Mouse (Mus musculus) NIH3T3 (cell line): ENCODE measurements around the gene Aass.
"Not testable (repeated sequence)": the region's sequence is repeated elsewhere in the genome, so short reads cannot be mapped to it uniquely, and the experiment has no call there.

Experiments used
- DNase-seq: peaks from one replicate; pipeline ENCODE4 v3.0.0-alpha.2; 2012; ENCODE audit warnings: low read depth

Gene Aass

GRCm38 (mm10) chr6:23132573-23133181, at the start of gene Aass:
Gene Aass, minus strand, starts transcription at chr6:23132986.
- no peak for DNase-seq

DNA sequence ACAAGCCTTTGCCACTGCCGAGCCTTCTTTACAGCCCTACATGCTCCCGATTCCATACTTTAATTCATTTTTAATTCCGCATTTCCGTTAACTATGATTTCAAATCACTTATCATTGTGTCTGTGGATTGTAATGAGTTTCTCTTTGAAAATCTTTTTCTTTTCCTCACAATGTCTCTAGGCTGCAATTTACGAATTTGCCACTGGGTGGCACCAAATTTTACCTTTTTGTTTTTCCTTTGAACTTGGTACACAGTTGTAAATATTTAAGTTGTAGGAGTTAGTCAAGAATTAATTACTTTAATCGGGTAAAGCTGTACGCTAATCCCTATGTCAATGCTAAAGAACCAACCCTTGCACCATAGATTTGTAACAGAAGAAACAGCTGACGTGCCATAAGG, 47.3 kb upstream of the Aass start:
- peak; percentile 59 for DNase-seq

GRCm38 (mm10) chr6:23163824-23164223, 31.0 kb upstream of the Aass start:
- not testable (repeated sequence) for DNase-seq

GRCm38 (mm10) chr6:23156357-23156756, 23.6 kb upstream of the Aass start:
- not testable (repeated sequence) for DNase-seq

DNA sequence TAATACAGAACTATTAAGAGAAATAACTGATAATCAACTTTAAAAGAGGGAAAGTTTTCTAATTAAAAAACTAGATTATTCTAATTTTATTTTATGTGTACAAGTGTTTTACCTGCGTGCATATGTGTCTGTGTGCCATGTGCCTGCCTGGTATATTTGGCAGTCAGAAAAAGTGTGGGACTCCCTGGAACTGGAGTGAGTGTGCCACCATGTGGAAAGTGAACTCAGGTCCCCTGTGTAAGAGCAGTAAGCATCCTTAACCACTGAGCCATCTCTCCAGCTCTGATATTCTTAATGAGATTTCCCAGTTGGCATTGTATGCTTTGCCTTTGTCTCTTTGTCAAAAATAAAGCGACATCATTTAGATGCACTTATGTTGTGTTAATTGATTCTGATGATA, 20.3 kb upstream of the Aass start:
- DNase-seq = no peak

- no peak for DNase-seq
These were observed 14.4 kb upstream of the Aass start for GRCm38 (mm10) chr6:23147221-23147620.

GRCm38 (mm10) chr6:23143980-23144379, 11.2 kb upstream of the Aass start:
- DNase-seq = no peak

- DNase-seq = no peak
These were observed 1.8 kb downstream of the Aass start for GRCm38 (mm10) chr6:23131015-23131414.

GRCm38 (mm10) chr6:23129201-23129600, 3.6 kb downstream of the Aass start:
- DNase-seq = peak; percentile 20

DNA sequence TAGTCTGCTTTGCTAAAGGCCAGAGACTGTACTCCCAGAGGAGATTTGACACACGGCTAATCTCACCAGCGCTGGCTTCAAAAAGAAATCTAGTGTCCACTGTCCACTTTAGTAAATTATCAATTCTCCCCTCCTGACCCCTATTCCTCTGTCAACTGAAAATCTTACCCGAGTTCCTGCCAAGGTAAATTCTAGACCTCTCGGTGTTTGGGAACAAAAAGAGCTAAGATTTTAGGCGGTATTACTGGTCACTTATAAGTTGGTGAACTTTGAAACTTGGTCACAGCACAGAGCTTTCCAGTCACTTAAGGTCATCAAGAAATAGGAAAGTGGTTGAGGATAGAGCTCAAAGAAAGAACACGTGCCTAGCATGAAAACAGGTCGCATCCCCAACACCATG, 6.1 kb downstream of the Aass start:
- no peak for DNase-seq

DNA sequence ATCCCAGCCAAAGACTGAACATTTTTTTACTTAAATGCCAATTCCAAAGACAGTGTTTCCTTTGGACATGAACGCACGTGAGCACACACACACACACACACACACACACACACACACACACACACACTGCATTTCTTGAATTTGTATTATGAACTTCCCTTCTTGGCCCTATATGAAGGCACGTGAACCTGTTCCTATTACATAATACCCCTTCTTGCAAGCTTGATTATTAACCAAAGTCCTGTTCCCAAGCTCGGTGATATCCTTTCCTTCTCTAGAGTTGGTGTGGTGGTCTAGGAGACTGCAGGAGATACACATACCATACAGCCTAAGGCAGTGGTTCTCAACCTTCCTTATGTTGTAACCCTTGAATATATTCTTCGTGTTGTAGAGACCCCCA, 7.0 kb downstream of the Aass start:
- no peak for DNase-seq

GRCm38 (mm10) chr6:23124823-23125222, 8.0 kb downstream of the Aass start:
- DNase-seq = no peak

GRCm38 (mm10) chr6:23122934-23123333, 9.9 kb downstream of the Aass start:
- peak; percentile 24 for DNase-seq

DNA sequence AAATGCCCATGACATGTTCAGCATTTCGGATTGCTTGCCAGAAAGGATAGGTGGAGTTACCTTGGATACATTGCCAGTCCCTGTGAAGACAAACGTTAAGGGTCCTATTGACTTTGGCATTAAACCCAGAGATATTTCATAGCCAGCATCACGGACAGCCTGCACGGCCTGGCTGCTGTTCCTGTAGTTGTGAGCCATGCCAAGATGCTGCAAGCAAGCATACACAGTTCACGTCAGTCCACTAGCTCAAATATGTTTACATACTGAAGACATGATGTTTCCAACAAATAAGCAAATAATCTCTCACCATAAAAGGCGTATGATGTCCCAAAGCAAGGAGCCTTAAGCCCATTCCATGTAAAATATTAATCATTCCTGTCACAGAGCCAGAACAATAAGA, 18.0 kb downstream of the Aass start:
- DNase-seq = no peak

GRCm38 (mm10) chr6:23107069-23107468, 25.7 kb downstream of the Aass start:
- no peak for DNase-seq

- no peak for DNase-seq
These were observed 26.4 kb downstream of the Aass start for GRCm38 (mm10) chr6:23106373-23106772.

DNA sequence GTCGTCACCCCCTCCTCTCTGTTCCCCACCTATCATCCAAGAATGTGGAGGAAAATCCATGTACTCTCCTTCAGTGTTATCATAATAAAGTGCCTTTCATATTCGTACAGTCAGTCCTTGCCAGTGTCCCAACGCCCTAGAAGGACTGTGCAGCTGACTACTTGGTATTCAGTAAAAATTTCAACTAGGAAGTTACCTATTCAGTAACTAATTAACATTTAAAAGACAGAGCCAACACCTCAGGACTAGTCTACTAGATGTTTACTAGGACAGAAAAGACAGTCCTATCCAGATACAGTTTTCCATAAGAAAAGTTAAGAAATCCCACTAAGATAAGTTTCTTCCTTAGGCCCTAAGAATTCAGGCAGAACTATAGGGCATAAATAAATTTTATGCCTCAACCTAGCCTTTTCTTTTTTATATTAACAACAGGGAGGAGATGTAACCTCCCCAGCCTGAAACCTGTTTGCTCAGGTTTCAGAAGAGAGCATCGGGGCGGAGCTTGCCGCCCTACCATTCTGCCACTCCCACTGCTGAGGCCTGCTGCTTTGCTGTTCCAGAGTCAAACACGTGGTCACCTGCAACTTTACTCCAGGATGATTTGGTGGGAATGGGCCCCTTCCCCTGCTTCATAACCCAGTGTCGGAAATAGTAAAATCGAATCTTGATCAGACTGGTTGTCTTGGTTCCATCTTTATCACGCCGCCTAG, 42.3 kb downstream of the Aass start:
- DNase-seq = not testable (repeated sequence)

GRCm38 (mm10) chr6:23089292-23089691, 43.5 kb downstream of the Aass start:
- DNase-seq = not testable (repeated sequence)

DNA sequence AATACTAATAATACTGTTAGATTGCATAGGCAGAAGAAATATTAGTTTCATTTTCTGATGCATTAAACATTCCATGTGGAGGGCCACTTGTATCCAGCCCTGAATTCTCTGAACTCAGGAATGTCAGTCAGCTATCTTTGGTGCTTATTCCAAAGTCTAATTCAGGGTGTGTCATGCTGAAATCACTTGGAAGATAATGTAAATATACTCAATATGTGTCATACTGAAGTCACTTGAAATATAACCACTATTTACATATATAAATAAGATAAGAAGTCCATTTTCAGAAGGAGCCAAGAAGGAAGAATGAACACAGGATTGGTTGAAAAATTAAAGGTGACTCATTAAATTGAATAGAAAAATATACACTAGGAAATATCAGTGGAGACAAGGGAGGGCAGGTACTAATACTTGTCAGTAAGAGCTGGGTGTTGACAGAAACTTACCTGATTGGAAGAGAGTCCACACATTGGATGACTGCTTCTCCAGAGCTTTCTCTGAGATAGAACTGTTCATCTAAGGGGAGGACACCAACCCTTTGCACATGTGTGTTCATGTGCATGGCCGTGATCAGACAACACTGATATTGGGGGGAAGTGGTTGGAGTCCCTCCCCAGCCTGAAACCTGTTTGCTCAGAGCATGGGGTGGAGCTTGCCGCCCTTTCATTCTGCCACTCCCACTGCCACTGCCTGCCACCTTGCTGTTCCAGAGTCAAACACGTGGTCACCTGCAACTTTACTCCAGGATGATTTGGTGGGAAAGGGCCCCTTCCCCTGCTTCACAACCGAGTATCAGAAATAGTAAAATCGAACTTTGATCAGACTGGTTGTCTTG, 48.0 kb downstream of the Aass start:
- DNase-seq = no peak

DNA sequence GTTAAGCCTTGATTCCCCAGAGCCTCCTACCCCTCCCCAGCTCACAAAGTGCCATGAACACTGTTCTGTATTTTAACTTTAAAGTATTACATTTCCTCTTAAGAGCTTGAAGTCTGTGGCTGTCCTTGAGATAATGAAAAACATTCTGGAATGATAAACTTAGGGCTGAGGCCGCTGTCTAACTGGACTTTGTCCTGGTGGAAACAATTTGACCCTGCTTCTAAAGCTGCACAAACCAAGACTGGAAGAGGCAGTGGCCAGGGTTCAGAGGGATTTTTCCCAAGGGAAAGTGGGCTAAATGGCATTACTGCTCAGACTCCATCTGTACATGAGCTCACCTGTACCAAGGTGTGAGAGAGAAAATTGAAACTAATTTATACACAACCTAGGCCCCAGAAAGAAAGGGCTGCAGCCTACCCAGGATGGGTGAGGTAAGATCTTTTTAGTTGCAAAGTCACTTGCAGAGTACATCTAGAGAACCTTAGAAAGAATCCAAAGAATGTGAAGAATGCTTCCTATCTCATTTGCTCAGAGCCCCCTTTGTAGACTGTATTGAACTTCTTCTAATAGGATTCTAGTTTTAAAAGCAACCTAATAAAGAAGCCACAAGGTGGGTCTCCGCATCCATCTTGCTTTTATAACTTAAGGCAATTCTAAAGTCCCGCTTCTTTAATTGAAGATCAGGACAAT, 52.6 kb downstream of the Aass start:
- no peak for DNase-seq

DNA sequence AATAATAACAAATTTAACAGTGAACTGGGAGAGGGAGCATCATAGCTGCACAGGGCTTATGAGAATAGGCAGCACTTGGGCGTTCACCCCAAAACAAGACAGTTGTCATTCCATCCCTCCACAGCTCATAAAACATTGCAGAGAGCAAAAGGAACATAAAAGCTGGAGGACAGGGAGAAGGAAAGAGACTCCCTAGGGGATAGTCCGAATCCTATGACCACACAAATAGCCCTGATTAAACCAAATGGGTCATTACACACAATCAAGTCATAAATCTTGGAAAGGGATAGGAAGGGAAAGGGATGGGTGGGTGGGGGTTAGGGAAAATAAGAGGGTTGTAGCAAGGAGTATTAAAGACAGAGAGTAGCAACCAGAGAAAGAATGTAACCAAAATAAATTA, 54.5 kb downstream of the Aass start:
- DNase-seq = no peak

DNA sequence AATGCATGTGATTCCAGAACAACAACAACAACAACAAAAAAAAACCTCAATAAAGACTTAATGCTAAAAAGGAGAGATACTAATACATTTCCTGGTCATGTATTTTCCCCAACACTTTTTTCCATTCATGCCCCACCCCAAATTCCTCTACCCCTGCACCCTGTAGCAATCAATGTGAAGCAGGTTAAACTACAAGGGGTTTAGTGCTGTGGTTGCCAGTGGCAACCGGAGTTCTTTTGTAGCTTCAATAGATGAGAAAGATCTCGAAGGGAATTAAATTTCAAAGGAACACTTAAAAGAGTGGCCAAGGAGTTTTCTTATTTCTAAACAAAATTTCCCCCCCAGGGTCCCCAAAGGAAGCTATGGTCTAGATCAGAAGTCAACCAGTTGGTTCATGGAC, 56.7 kb downstream of the Aass start:
- DNase-seq = no peak
